Mouse (Mus musculus) common myeloid progenitor, adult 5-6 weeks (primary cell): Measurements from ENCODE around the gene Arhgap44. TPM values are rescaled to one million over a fixed set of nuclear protein-coding genes. Genes with fewer than 3 reads are reported as not detected.

ENCODE experiments used
- total RNA-seq: library from RNA; stranded (forward); fragments of 200-1000, 187-1606 nt; gene quantifications from 2 replicates; pipeline ENCODE4 v1.2.3, GENCODE M21; 2017

Arhgap44 gene
- total RNA-seq, 1 experiment from 2014 or later, result not detected

Other genes with a start within 250 kb of the Arhgap44 start
- 42.6 and 44.3 TPM in 2 replicates for gene Elac2, start 183.9 kb downstream of the Arhgap44 start, total RNA-seq
- gene 1700086D15Rik, start 3.1 kb downstream of the Arhgap44 start, total RNA-seq, result not detected in 2 replicates
- not detected in 2 replicates for gene Myocd, start 107.0 kb upstream of the Arhgap44 start, total RNA-seq